Comparison of ENCODE assay signal across 8 mouse cellular contexts in the genomic region with DNA sequence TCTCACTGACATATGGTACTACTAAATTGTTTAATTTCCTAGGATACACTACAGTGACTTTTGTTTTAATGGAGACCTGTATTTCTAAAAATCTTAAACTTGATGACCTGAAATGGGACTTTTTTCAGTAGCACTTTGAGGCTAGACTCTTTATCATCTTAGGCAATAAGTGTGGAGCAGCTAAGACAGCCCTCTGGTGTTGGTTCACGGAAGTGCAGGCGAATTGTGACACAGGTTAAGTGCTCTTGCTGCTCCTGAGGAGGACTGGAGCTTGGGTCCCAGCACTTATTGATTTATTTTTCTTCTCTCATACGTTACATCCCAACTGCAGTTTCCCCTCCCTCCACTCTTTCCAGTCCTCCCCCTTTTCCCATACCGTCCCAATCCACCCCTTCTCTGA.
DNase-seq lines count a peak whose midpoint lies in the region; ATAC-seq lines count a peak whose summit lies in the region.

No protein-coding gene starts in this region.

- DNase-seq in midbrain, embryonic 14.5 days, result peak; percentile 85
- DNase-seq in c-Kit-positive CD71-negative TER-119-negative erythroid progenitor cells, embryonic 14.5 days (ENCODE audit: low read depth), result peak; percentile 79
- DNase-seq in liver, embryonic 11.5 days (ENCODE audit: low spot score), result peak; percentile 54
- DNase-seq in retina, postnatal 7 days (ENCODE audit: low read depth, low spot score), result peak; percentile 67
- DNase-seq in urinary bladder, adult 18-20 months (ENCODE audit: low spot score in 2 of 2), result peak; percentile 56 to 80

- WGBS in midbrain, embryonic 14.5 days, result 36% methylated on average over 4 of the region's 4 CpGs
- 30% methylated on average over 4 of the region's 4 CpGs for WGBS in midbrain, embryonic 13.5 days
- WGBS in kidney, embryonic 16.5 days, result 25% methylated on average over 4 of the region's 4 CpGs
- WGBS in liver, embryonic 11.5 days, result 20% methylated on average over 4 of the region's 4 CpGs

- H3K4me3 ChIP-seq in midbrain, embryonic 14.5 days (replicated peaks; ENCODE audit: low read depth, low read length), result no peak overlapping the region
- no peak overlapping the region for H3K4me3 ChIP-seq in midbrain, embryonic 13.5 days (replicated peaks)
- no peak overlapping the region for H3K4me3 ChIP-seq in kidney, embryonic 16.5 days (ENCODE audit: low read length)
- H3K4me3 ChIP-seq in liver, embryonic 11.5 days (ENCODE audit: low read depth, low read length), result no peak overlapping the region

- H3K27ac ChIP-seq in midbrain, embryonic 14.5 days (replicated peaks; ENCODE audit: low read depth, low read length), result no peak overlapping the region
- H3K27ac ChIP-seq in midbrain, embryonic 13.5 days, result no peak overlapping the region
- no peak overlapping the region for H3K27ac ChIP-seq in kidney, embryonic 16.5 days (ENCODE audit: low read length)
- no peak overlapping the region for H3K27ac ChIP-seq in liver, embryonic 11.5 days (ENCODE audit: low read depth, low read length)

- H3K27me3 ChIP-seq in midbrain, embryonic 14.5 days (ENCODE audit: control insufficient read depth, insufficient read depth, low read length), result no peaks in the 10 kb centered on the region
- peaks cover 24% of the 10 kb centered on the region for H3K27me3 ChIP-seq in midbrain, embryonic 13.5 days
- no peaks in the 10 kb centered on the region for H3K27me3 ChIP-seq in kidney, embryonic 16.5 days (ENCODE audit: insufficient read depth, low read length)
- H3K27me3 ChIP-seq in liver, embryonic 11.5 days (replicated peaks; ENCODE audit: control insufficient read depth, insufficient read depth, low read length), result no peaks in the 10 kb centered on the region

- no peaks in the 10 kb centered on the region for H3K9me3 ChIP-seq in midbrain, embryonic 14.5 days (ENCODE audit: control insufficient read depth, low read length)
- H3K9me3 ChIP-seq in midbrain, embryonic 13.5 days, result no peaks in the 10 kb centered on the region
- peaks cover 7% of the 10 kb centered on the region; the same call in 1 of the 2 replicates for H3K9me3 ChIP-seq in kidney, embryonic 16.5 days (ENCODE audit: low read length)
- H3K9me3 ChIP-seq in liver, embryonic 11.5 days (ENCODE audit: control insufficient read depth, low read length), result no peaks in the 10 kb centered on the region

- H3K4me2 ChIP-seq in midbrain, embryonic 14.5 days (ENCODE audit: low read length), result no peak overlapping the region
- H3K4me2 ChIP-seq in midbrain, embryonic 13.5 days (replicated peaks), result no peak overlapping the region
- no peak overlapping the region for H3K4me2 ChIP-seq in kidney, embryonic 16.5 days (replicated peaks; ENCODE audit: low read depth, low read length)
- H3K4me2 ChIP-seq in liver, embryonic 11.5 days, result no peak overlapping the region

- peaks cover 5% of the 10 kb centered on the region; the same call in 1 of the 2 replicates for H3K4me1 ChIP-seq in midbrain, embryonic 14.5 days (ENCODE audit: control insufficient read depth, insufficient read depth, low read length)
- H3K4me1 ChIP-seq in midbrain, embryonic 13.5 days (replicated peaks), result peaks cover 23% of the 10 kb centered on the region
- H3K4me1 ChIP-seq in kidney, embryonic 16.5 days (ENCODE audit: insufficient read depth, low read length), result no peaks in the 10 kb centered on the region
- no peaks in the 10 kb centered on the region for H3K4me1 ChIP-seq in liver, embryonic 11.5 days (replicated peaks; ENCODE audit: control insufficient read depth, insufficient read depth, low read length)

- no peaks in the 10 kb centered on the region for H3K36me3 ChIP-seq in midbrain, embryonic 14.5 days (ENCODE audit: control insufficient read depth, insufficient read depth, low read length)
- H3K36me3 ChIP-seq in midbrain, embryonic 13.5 days, result no peaks in the 10 kb centered on the region
- H3K36me3 ChIP-seq in kidney, embryonic 16.5 days (ENCODE audit: insufficient read depth, low read length), result no peaks in the 10 kb centered on the region
- no peaks in the 10 kb centered on the region for H3K36me3 ChIP-seq in liver, embryonic 11.5 days (ENCODE audit: control insufficient read depth, insufficient read depth, low read length)

- no peak for ATAC-seq in midbrain, embryonic 14.5 days (ENCODE audit: low FRiP score, low TSS enrichment)
- no peak for ATAC-seq in midbrain, embryonic 13.5 days
- ATAC-seq in frontal cortex, adult (ENCODE audit: low TSS enrichment), result peak; percentile 65; the same call in 1 of the 2 replicates
- ATAC-seq in kidney, embryonic 16.5 days (ENCODE audit: low FRiP score, low TSS enrichment), result 0 out of 2 replicates have a peak, but pooled peaks have one; percentile 15
- no peak for ATAC-seq in liver, embryonic 11.5 days (replicated peaks; ENCODE audit: low FRiP score)

- H3K9ac ChIP-seq in midbrain, embryonic 14.5 days (replicated peaks; ENCODE audit: low read length), result no peak overlapping the region
- no peak overlapping the region for H3K9ac ChIP-seq in midbrain, embryonic 13.5 days (replicated peaks)
- H3K9ac ChIP-seq in kidney, embryonic 16.5 days (replicated peaks; ENCODE audit: low read length), result no peak overlapping the region
- H3K9ac ChIP-seq in liver, embryonic 11.5 days (ENCODE audit: low read depth, low read length), result no peak overlapping the region

Comparison
In these comparisons a context has a peak if more than half of its experiments do, and no peak if none do; other contexts are left out.
1. ATAC-seq: peak in frontal cortex, adult (single experiment) and kidney, embryonic 16.5 days (single experiment); none in midbrain, embryonic 14.5 days (single experiment), midbrain, embryonic 13.5 days (single experiment) and liver, embryonic 11.5 days (single experiment).
2. Peak in every context shown above with its lines, with median percentiles within 50 percentile points of each other: DNase-seq.